Mouse (Mus musculus) cerebellum, adult 8-10 months (tissue): ENCODE data around the gene Kif1bp.
"Not testable (repeated sequence)": the region's sequence is repeated elsewhere in the genome, so short reads cannot be mapped to it uniquely, and the experiment has no call there.

ENCODE experiments used
- DNase-seq: peaks from one replicate; pipeline ENCODE4 v3.0.0; 2022

Gene Kif1bp

GRCm38 (mm10) chr10:62508459-62508858, 69.8 kb downstream of the Kif1bp start:
- DNase-seq, result no peak

DNA sequence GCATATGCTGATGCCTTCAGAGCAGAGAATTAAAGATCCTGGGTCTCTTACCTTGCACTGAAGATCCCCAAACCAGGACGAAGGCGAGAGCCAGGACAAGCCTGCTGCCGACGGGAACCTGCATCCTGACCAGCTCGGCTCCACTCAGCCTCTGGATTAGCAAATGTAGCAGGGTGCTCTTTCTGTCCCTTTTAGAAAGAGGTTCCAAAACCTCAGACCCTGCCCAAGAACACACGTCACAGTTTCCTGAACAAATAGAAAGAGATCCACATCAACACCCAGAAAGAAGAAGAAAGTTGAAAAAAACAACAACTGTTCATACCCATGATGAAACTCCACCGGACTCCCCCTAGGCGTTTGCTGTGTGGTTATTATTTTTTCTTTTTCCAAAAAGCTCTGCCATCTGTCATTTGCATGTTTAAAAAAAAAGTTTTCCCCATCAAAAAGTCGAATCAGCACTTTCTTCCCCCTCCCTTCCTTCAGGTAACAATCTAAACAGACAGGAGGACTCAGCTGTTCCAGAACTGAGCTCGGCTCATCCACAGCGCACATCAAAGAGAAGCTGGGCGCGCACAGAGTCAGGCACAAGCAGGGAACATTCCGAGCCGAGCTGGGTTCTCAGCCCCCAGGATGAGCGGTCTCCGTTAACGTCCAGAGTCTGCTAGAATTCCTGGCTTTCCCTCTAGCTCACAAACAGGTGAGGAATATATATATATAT, 70.5 kb downstream of the Kif1bp start:
- no peak for DNase-seq

DNA sequence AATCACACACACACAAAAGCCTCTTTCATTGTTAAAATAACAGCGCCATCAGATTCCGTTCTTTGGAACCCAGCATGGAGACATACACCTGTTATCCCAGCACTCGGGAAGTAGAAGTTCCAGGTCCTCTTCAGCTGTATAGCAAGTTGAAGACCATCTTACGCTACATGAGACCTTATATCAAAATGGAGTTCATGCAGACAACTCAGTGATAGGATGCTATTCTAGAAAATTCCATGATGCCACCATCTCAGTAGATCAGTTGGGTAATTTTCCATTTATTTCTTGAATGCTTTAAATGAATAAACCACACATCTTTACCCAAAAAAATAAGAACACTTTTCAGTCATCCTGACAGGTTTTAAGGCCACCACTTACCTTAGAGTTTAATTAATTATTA, 71.2 kb downstream of the Kif1bp start:
- DNase-seq, result no peak

- DNase-seq, result no peak
Observed at GRCm38 (mm10) chr10:62506019-62506556, 72.2 kb downstream of the Kif1bp start.

GRCm38 (mm10) chr10:62505224-62505983, 72.9 kb downstream of the Kif1bp start:
- no peak for DNase-seq

- DNase-seq, result no peak
Observed at GRCm38 (mm10) chr10:62503836-62504628, 74.2 kb downstream of the Kif1bp start.

- no peak for DNase-seq
Observed at GRCm38 (mm10) chr10:62503353-62503752, 74.9 kb downstream of the Kif1bp start.

DNA sequence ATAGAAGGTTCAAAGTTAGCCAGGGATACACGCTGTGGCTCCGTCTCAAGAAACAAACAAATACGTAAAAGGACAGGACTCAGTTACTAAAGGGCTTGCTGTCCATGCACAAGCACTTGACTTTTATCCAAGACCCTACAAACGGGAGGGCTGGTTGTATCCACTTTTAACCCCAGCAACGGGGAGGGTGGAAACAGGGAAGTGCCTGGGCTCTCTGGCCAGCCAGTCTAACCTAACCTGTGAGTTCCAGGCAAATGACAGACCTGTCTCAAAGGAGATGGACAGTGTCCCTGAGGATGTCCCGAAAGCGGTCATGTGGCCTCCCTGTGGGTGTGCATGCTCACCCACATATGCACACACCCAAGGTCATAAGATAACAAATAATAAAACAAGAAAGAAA, 76.3 kb downstream of the Kif1bp start:
- no peak for DNase-seq

DNA sequence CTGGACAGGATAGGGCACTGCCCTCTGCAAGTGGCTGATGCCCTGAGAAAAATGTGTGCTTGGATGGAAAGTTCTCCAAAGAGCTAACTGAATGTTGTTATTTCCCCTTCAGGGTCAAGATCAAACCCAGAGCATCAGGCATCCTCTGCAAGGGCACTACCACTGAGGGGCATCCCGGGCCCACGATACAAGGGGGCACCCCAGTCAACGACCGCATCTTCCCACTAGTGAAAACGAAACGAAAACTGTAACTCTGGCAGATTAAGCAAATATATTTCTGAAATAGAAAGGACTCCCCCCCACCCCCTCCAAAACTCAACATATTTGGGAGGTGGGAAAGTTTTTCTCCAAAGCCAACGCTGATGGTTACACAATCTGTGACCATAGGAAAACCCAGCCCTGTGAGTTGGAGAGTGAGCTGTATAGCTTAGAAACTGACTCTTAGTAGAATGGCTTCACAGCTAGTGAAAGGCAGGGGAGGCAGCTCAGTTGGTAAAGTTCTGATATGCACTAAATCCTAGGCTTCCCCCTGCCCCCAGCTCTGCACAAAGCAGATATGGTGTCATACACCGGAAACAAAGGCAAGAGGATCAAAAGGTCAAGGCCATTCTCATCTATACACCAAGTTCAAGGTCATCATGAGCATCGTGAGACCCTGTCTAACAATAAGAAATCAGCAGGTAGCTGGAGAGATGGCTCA, 77.2 kb downstream of the Kif1bp start:
- no peak for DNase-seq

DNA sequence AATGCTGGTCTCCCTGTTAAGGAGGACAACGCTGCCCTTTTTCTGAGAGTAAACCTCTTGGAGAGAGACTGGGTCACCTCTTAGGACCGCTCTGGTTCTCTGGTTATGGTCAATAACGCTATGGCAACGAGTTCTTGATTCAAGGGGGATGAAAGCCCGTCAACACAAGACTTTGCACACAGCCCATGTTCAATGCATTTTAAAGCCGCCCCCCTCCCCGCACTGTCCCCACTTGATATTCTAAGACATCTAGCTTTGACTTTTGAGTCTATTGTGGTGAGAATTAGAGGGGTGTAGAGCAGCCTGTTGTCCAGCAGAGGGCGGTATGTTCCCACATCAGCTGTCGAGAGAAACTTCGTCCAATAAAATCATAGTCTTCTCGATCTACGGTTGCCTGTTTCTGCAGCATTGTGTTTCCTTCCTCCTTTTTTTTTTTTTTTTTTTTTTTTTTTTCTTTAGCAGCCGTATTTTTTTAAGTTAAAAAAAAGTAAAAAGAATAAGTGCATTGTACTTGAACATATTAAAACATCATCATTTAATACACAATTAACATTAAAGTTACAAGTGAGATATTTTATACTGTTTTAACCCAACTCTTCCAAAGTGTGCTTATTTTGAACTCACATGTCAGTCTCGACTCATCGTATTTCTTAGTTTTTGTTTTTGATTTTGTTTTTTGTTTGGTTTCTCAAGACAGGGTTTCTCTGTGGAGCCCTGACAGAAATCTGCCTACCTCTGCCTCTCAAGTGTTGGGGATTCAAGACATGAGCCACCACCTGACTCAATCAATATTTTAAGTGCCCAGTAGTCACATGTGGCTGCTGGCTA, 78.0 kb downstream of the Kif1bp start:
- DNase-seq, result peak; percentile 58

- DNase-seq, result not testable (repeated sequence)
Observed at GRCm38 (mm10) chr10:62491681-62492080, 86.6 kb downstream of the Kif1bp start.
